Mouse (Mus musculus): ENCODE results near the gene Grm5. TPM values are rescaled to one million over a fixed set of nuclear protein-coding genes. Genes with fewer than 3 reads are reported as not detected.

Grm5 gene
- polyA plus RNA-seq, 1 experiment from 2014 or later, result 29.9 TPM

GRCm38 (mm10) chr7:87938265-87938664 lies 354.3 kb downstream of the Grm5 start:
- Histone ChIP-seq H3K36me3 (ENCODE audit: control insufficient read depth, insufficient read depth, low read length) (no peaks in the 10 kb centered on the region), H3K4me3 (replicated peaks; ENCODE audit: low read depth, low read length) (no peak overlapping the region), H3K27ac (replicated peaks; ENCODE audit: low read depth, low read length) (no peak overlapping the region), H3K9ac (replicated peaks; ENCODE audit: low read length) (no peak overlapping the region), H3K9me3 (ENCODE audit: control insufficient read depth, low read length) (no peaks in the 10 kb centered on the region), H3K27me3 (ENCODE audit: control insufficient read depth, insufficient read depth, low read length) (no peaks in the 10 kb centered on the region), H3K4me2 (ENCODE audit: low read length) (no peak overlapping the region), H3K4me1 (ENCODE audit: control insufficient read depth, insufficient read depth, low read length) (no peaks in the 10 kb centered on the region)
- WGBS, result 24% methylated on average over 5 of the region's 5 CpGs
- DNase-seq (peak; percentile 52), ATAC-seq (ENCODE audit: low FRiP score, low TSS enrichment) (peak; percentile 60; the same call in 1 of the 2 replicates)

- H3K4me1 ChIP-seq (ENCODE audit: control insufficient read depth, insufficient read depth, low read length), result no peaks in the 10 kb centered on the region
- no peaks in the 10 kb centered on the region for H3K9me3 ChIP-seq (ENCODE audit: control insufficient read depth, low read length)
- DNase-seq (no peak), ATAC-seq (ENCODE audit: low FRiP score, low TSS enrichment) (no peak)
- no peak overlapping the region for H3K4me2 ChIP-seq (ENCODE audit: low read length)
- no peaks in the 10 kb centered on the region for H3K36me3 ChIP-seq (ENCODE audit: control insufficient read depth, insufficient read depth, low read length)
- H3K27me3 ChIP-seq (ENCODE audit: control insufficient read depth, insufficient read depth, low read length), result no peaks in the 10 kb centered on the region
- no peak overlapping the region for H3K27ac ChIP-seq (replicated peaks; ENCODE audit: low read depth, low read length)
- WGBS, result 98% methylated on average over 1 of the region's 1 CpGs
- no peak overlapping the region for H3K4me3 ChIP-seq (replicated peaks; ENCODE audit: low read depth, low read length)
- no peak overlapping the region for H3K9ac ChIP-seq (replicated peaks; ENCODE audit: low read length)
Measured at GRCm38 (mm10) chr7:87950205-87950604, 366.2 kb downstream of the Grm5 start.

DNA sequence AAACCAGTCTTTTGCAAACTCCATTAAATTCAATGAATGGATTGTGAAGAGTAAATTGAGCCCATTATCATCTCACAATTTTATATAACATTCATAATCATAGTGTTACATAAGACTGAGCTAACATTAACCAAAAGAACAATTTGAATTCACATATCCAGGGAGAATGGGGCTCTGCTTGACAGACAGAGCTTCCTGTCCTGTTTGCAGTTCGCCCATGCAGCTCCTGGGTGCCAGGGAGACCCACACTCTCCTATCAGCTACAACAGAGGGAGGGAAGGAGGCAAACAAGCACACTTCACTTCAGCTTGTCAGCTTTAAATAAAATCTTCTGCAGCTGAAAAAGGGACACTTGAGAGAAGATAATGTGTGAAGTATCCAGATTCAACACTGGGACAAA lies 389.2 kb downstream of the Grm5 start:
- no peaks in the 10 kb centered on the region for H3K9me3 ChIP-seq (ENCODE audit: control insufficient read depth, low read length)
- H3K4me1 ChIP-seq (ENCODE audit: control insufficient read depth, insufficient read depth, low read length), result 0 out of 2 replicates have a peak, but pooled peaks cover 3% of the 10 kb centered on the region
- H3K27me3 ChIP-seq (ENCODE audit: control insufficient read depth, insufficient read depth, low read length), result no peaks in the 10 kb centered on the region
- no peak for ATAC-seq (ENCODE audit: low FRiP score, low TSS enrichment)
- H3K27ac ChIP-seq (replicated peaks; ENCODE audit: low read depth, low read length), result no peak overlapping the region
- no peak overlapping the region for H3K4me2 ChIP-seq (ENCODE audit: low read length)
- WGBS, result 46% methylated on average over 1 of the region's 1 CpGs
- DNase-seq, result no peak
- H3K36me3 ChIP-seq (ENCODE audit: control insufficient read depth, insufficient read depth, low read length), result no peaks in the 10 kb centered on the region
- H3K9ac ChIP-seq (replicated peaks; ENCODE audit: low read length), result no peak overlapping the region
- no peak overlapping the region for H3K4me3 ChIP-seq (replicated peaks; ENCODE audit: low read depth, low read length)

GRCm38 (mm10) chr7:87975041-87975440 lies 391.1 kb downstream of the Grm5 start:
- Histone ChIP-seq H3K4me2 (ENCODE audit: low read length) (no peak overlapping the region), H3K27me3 (ENCODE audit: control insufficient read depth, insufficient read depth, low read length) (no peaks in the 10 kb centered on the region), H3K4me3 (replicated peaks; ENCODE audit: low read depth, low read length) (no peak overlapping the region), H3K9ac (replicated peaks; ENCODE audit: low read length) (no peak overlapping the region), H3K4me1 (ENCODE audit: control insufficient read depth, insufficient read depth, low read length) (0 out of 2 replicates have a peak, but pooled peaks cover 3% of the 10 kb centered on the region), H3K9me3 (ENCODE audit: control insufficient read depth, low read length) (no peaks in the 10 kb centered on the region), H3K27ac (replicated peaks; ENCODE audit: low read depth, low read length) (no peak overlapping the region), H3K36me3 (ENCODE audit: control insufficient read depth, insufficient read depth, low read length) (no peaks in the 10 kb centered on the region)
- WGBS, result 69% methylated on average over 8 of the region's 8 CpGs
- no peak for ATAC-seq (ENCODE audit: low FRiP score, low TSS enrichment)
- DNase-seq, result no peak

DNA sequence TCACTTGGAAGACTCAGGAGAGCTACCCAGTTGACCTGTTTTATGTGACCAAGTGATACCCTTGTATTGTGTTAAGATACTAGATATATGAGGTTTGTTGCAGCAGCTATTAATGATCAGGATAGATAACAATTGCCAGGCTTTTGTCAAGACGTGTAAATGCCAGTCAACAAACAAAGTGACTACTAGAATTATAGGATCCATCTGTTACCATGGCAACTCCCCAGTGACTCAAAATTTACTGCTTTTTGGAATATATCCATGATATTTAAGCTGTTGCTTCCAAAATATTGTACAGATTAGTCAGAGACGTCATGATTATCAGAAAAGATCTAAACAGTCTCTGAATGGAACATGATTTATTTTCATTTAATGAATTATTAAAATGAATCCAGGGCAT lies 399.5 kb downstream of the Grm5 start:
- DNase-seq (peak; percentile 17), ATAC-seq (ENCODE audit: low FRiP score, low TSS enrichment) (no peak)
- 73% methylated on average over 2 of the region's 2 CpGs for WGBS

GRCm38 (mm10) chr7:88014451-88014850 lies 430.5 kb downstream of the Grm5 start:
- H3K4me3 ChIP-seq (replicated peaks; ENCODE audit: low read depth, low read length), result no peak overlapping the region
- no peak for ATAC-seq (ENCODE audit: low FRiP score, low TSS enrichment)
- H3K27me3 ChIP-seq (ENCODE audit: control insufficient read depth, insufficient read depth, low read length), result no peaks in the 10 kb centered on the region
- DNase-seq, result no peak
- H3K27ac ChIP-seq (replicated peaks; ENCODE audit: low read depth, low read length), result no peak overlapping the region
- 92% methylated on average over 3 of the region's 3 CpGs for WGBS
- H3K9ac ChIP-seq (replicated peaks; ENCODE audit: low read length), result no peak overlapping the region
- no peak overlapping the region for H3K4me2 ChIP-seq (ENCODE audit: low read length)
- H3K9me3 ChIP-seq (ENCODE audit: control insufficient read depth, low read length), result no peaks in the 10 kb centered on the region
- no peaks in the 10 kb centered on the region for H3K4me1 ChIP-seq (ENCODE audit: control insufficient read depth, insufficient read depth, low read length)
- no peaks in the 10 kb centered on the region for H3K36me3 ChIP-seq (ENCODE audit: control insufficient read depth, insufficient read depth, low read length)

More for the DNA sequence above, 399.5 kb downstream of the Grm5 start:
- no peak overlapping the region for H3K9ac ChIP-seq (replicated peaks; ENCODE audit: low read length)
- H3K4me1 ChIP-seq (ENCODE audit: control insufficient read depth, insufficient read depth, low read length), result no peaks in the 10 kb centered on the region
- H3K9me3 ChIP-seq (ENCODE audit: control insufficient read depth, low read length), result no peaks in the 10 kb centered on the region
- H3K4me3 ChIP-seq (replicated peaks; ENCODE audit: low read depth, low read length), result no peak overlapping the region
- H3K27me3 ChIP-seq (ENCODE audit: control insufficient read depth, insufficient read depth, low read length), result no peaks in the 10 kb centered on the region
- H3K27ac ChIP-seq (replicated peaks; ENCODE audit: low read depth, low read length), result no peak overlapping the region
- no peaks in the 10 kb centered on the region for H3K36me3 ChIP-seq (ENCODE audit: control insufficient read depth, insufficient read depth, low read length)
- no peak overlapping the region for H3K4me2 ChIP-seq (ENCODE audit: low read length)

GRCm38 (mm10) chr7:88027411-88028132 lies 443.6 kb downstream of the Grm5 start:
- H3K27ac ChIP-seq (replicated peaks; ENCODE audit: low read depth, low read length), result no peak overlapping the region
- no peaks in the 10 kb centered on the region for H3K4me1 ChIP-seq (ENCODE audit: control insufficient read depth, insufficient read depth, low read length)
- WGBS, result 88% methylated on average over 3 of the region's 3 CpGs
- no peak overlapping the region for H3K4me3 ChIP-seq (replicated peaks; ENCODE audit: low read depth, low read length)
- ATAC-seq (ENCODE audit: low FRiP score, low TSS enrichment) (no peak), DNase-seq (peak; percentile 2)
- no peak overlapping the region for H3K4me2 ChIP-seq (ENCODE audit: low read length)
- H3K9me3 ChIP-seq (ENCODE audit: control insufficient read depth, low read length), result no peaks in the 10 kb centered on the region
- H3K9ac ChIP-seq (replicated peaks; ENCODE audit: low read length), result no peak overlapping the region
- H3K36me3 ChIP-seq (ENCODE audit: control insufficient read depth, insufficient read depth, low read length), result no peaks in the 10 kb centered on the region
- H3K27me3 ChIP-seq (ENCODE audit: control insufficient read depth, insufficient read depth, low read length), result no peaks in the 10 kb centered on the region

DNA sequence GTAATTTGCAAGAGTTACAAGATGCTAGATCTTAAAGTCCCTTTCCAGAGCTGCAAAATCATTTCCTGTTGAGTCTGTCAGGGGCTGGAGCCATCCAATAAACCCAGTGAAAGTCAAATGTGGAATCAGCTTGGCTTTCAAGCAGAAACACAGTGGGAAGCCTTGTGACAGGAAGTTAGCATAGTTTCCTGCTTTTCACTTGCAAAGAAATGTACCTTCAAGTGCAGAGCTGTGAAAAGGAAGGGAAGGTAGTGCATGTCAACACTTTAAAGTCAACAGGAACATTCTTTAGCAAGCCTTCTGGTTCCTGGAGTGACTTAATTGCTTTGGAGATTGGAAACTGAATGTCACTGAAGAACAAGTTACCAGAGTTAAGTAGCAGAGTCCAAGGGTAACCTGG lies 463.4 kb downstream of the Grm5 start:
- Histone ChIP-seq H3K9me3 (ENCODE audit: control insufficient read depth, low read length) (no peaks in the 10 kb centered on the region; the same call in 1 of the 2 replicates), H3K4me2 (ENCODE audit: low read length) (no peak overlapping the region), H3K9ac (replicated peaks; ENCODE audit: low read length) (no peak overlapping the region), H3K27ac (replicated peaks; ENCODE audit: low read depth, low read length) (no peak overlapping the region), H3K27me3 (ENCODE audit: control insufficient read depth, insufficient read depth, low read length) (no peaks in the 10 kb centered on the region), H3K4me3 (replicated peaks; ENCODE audit: low read depth, low read length) (no peak overlapping the region), H3K36me3 (ENCODE audit: control insufficient read depth, insufficient read depth, low read length) (no peaks in the 10 kb centered on the region), H3K4me1 (ENCODE audit: control insufficient read depth, insufficient read depth, low read length) (no peaks in the 10 kb centered on the region)
- DNase-seq (no peak), ATAC-seq (ENCODE audit: low FRiP score, low TSS enrichment) (no peak)

- 75% methylated on average over 1 of the region's 1 CpGs for WGBS
- DNase-seq, result no peak
Measured at GRCm38 (mm10) chr7:88054224-88054938, 470.4 kb downstream of the Grm5 start.

More at GRCm38 (mm10) chr7:88054224-88054938, 470.4 kb downstream of the Grm5 start:
- Histone ChIP-seq H3K9ac (replicated peaks; ENCODE audit: low read length) (no peak overlapping the region), H3K4me1 (ENCODE audit: control insufficient read depth, insufficient read depth, low read length) (no peaks in the 10 kb centered on the region), H3K9me3 (ENCODE audit: control insufficient read depth, low read length) (no peaks in the 10 kb centered on the region), H3K36me3 (ENCODE audit: control insufficient read depth, insufficient read depth, low read length) (no peaks in the 10 kb centered on the region), H3K27me3 (ENCODE audit: control insufficient read depth, insufficient read depth, low read length) (no peaks in the 10 kb centered on the region), H3K4me3 (replicated peaks; ENCODE audit: low read depth, low read length) (no peak overlapping the region), H3K27ac (replicated peaks; ENCODE audit: low read depth, low read length) (no peak overlapping the region), H3K4me2 (ENCODE audit: low read length) (no peak overlapping the region)
- ATAC-seq (ENCODE audit: low FRiP score, low TSS enrichment), result no peak

Measured in midbrain, embryonic 14.5 days (tissue).